ENCODE assay signal across 12 mouse cellular contexts in genomic region chr1:124044161-124044560, GRCm38 (mm10). TPM values are rescaled to one million over a fixed set of nuclear protein-coding genes. Genes with fewer than 3 reads are reported as not detected.
DNase-seq lines count a peak whose midpoint lies in the region; ATAC-seq and TF ChIP-seq lines count a peak whose summit lies in the region.
"Had no signal": no experiment of that assay in that cellular context is flagged by ENCODE, and none has a peak within 500 bp of the region (broad histone marks: within the 10 kb centered on the region; RNA-seq: fewer than 3 reads in every experiment).

No protein-coding gene starts in this region.

- H3K27ac ChIP-seq in kidney, embryonic 15.5 days: no peak overlapping the region
- peak overlapping the region; percentile 84; the same call in 1 of the 2 replicates for H3K27ac ChIP-seq in hindbrain, postnatal 0 days

- H3K4me2 ChIP-seq in kidney, embryonic 15.5 days: peak overlapping the region; percentile 93
- H3K4me2 ChIP-seq in hindbrain, postnatal 0 days (ENCODE audit: low read depth, low read length): peak overlapping the region; percentile 70

- ATAC-seq in kidney, embryonic 15.5 days (replicated peaks; ENCODE audit: low FRiP score): no peak
- ATAC-seq in hindbrain, postnatal 0 days: no peak

- no peaks in the 10 kb centered on the region for H3K9me3 ChIP-seq in kidney, embryonic 15.5 days (replicated peaks)
- H3K9me3 ChIP-seq in hindbrain, postnatal 0 days (ENCODE audit: low read length): no peaks in the 10 kb centered on the region

- no peak for TF ChIP-seq CTCF in hindbrain, postnatal 0 days (IDR thresholded peaks at IDR 0.05; ENCODE audit: low read depth)

- no peak overlapping the region for H3K4me3 ChIP-seq in kidney, embryonic 15.5 days (replicated peaks)
- peak overlapping the region; percentile 66 for H3K4me3 ChIP-seq in hindbrain, postnatal 0 days (ENCODE audit: low read length)

- H3K27me3 ChIP-seq in kidney, embryonic 15.5 days: peaks cover 50% of the 10 kb centered on the region
- H3K27me3 ChIP-seq in hindbrain, postnatal 0 days (ENCODE audit: insufficient read depth, low read length): no peaks in the 10 kb centered on the region

- H3K4me1 ChIP-seq in kidney, embryonic 15.5 days: peaks cover 14% of the 10 kb centered on the region
- no peaks in the 10 kb centered on the region for H3K4me1 ChIP-seq in hindbrain, postnatal 0 days (ENCODE audit: insufficient read depth, low read length)

- 17% methylated on average over 12 of the region's 12 CpGs for WGBS in kidney, embryonic 15.5 days
- 7% methylated on average over 12 of the region's 12 CpGs for WGBS in hindbrain, postnatal 0 days

- H3K36me3 ChIP-seq in kidney, embryonic 15.5 days: no peaks in the 10 kb centered on the region
- no peaks in the 10 kb centered on the region for H3K36me3 ChIP-seq in hindbrain, postnatal 0 days (ENCODE audit: insufficient read depth, low read length)

- intact Hi-C loops in heart, postnatal 36 days (cut with DNase I): no loop called here

- no peak for DNase-seq in kidney, adult 11 months
- peak; percentile 35 to 55 for DNase-seq in cerebellum, postnatal 14 days
- peak; percentile 33 for DNase-seq in hindbrain, postnatal 0 days (ENCODE audit: low spot score)
- DNase-seq in retina, postnatal 1 day: peak; percentile 9
- DNase-seq in heart, postnatal 36 days: no peak
- no peak for DNase-seq in thymus, postnatal 4 days
- no peak for DNase-seq in T-cell, adult 2 months (ENCODE audit: low spot score)
- DNase-seq: adrenal gland, adult 8-10 months; heart, postnatal 14 days; layer of hippocampus, postnatal 36 days; lung, postnatal 14 days had no signal

- no peak overlapping the region for H3K9ac ChIP-seq in kidney, embryonic 15.5 days
- H3K9ac ChIP-seq in hindbrain, postnatal 0 days (replicated peaks; ENCODE audit: low read length): peak overlapping the region; percentile 71

RNA-seq across cellular contexts. Expression of gene Dpp10, which starts 1.2 kb away (rescaled TPM):
- polyA plus RNA-seq in kidney, embryonic 15.5 days (2015; fragmentation: Nextera tagmentation; extraction: Ambion mirVana): 0.44 and 0.45 TPM in 2 replicates
- 43.6 and 45.1 TPM in 2 replicates for total RNA-seq in hindbrain, postnatal 0 days (2014; rRNA removed)
- polyA plus RNA-seq in hindbrain, postnatal 0 days (2015; fragmentation: Nextera tagmentation; extraction: Ambion mirVana): 22.9 and 23.3 TPM in 2 replicates
- total RNA-seq in heart, postnatal 36 days (2021): not detected

Comparison
In these comparisons a context has a peak if more than half of its experiments do, and no peak if none do; other contexts are left out.
1. DNase-seq: peak in cerebellum, postnatal 14 days (2 of 2), hindbrain, postnatal 0 days (single experiment) and retina, postnatal 1 day (single experiment); none in kidney, adult 11 months (single experiment), heart, postnatal 36 days (0 of 2), thymus, postnatal 4 days (single experiment) and T-cell, adult 2 months (single experiment).
2. RNA of gene Dpp10, which starts 1.2 kb away (total RNA-seq): 43.6 to 45.1 TPM in hindbrain, postnatal 0 days; not detected in heart, postnatal 36 days; every median in the first group is over 10 times any median in the second.